Mouse (Mus musculus) embryonic facial prominence, embryonic 13.5 days (tissue): ENCODE results near the gene Casp12. TPM values are rescaled to one million over a fixed set of nuclear protein-coding genes. Genes with fewer than 3 reads are reported as not detected.

Experiments
- ATAC-seq: fragments of 200-750 bp; cut with Nextera tagmentation; 2 replicates; pipeline ENCODE4 v1.8.0; 2017; ENCODE audit warnings: low read depth; ENCODE audit not compliant: insufficient number of reproducible peaks, insufficient read depth, low FRiP score, low TSS enrichment
- H3K27ac ChIP-seq: fragments of 300-500 bp; sonication (generic); 2 replicates; pipeline ENCODE4 v1.5.1; 2015; ENCODE audit warnings: moderate library complexity, mild to moderate bottlenecking, inconsistent platforms
- H3K27me3 ChIP-seq: fragments of 300-500 bp; sonication (generic); 2 replicates; pipeline ENCODE4 v1.6.1; 2015; ENCODE audit warnings: mild to moderate bottlenecking, inconsistent platforms
- H3K36me3 ChIP-seq: fragments of 300-500 bp; sonication (generic); 2 replicates; pipeline ENCODE4 v1.6.1; 2015; ENCODE audit warnings: mild to moderate bottlenecking, inconsistent platforms
- H3K4me1 ChIP-seq: fragments of 300-500 bp; sonication (generic); 2 replicates; pipeline ENCODE4 v1.6.1; 2015; ENCODE audit warnings: inconsistent platforms
- H3K4me2 ChIP-seq: fragments of 300-500 bp; sonication (generic); 2 replicates; pipeline ENCODE4 v1.6.1; 2015; ENCODE audit warnings: moderate library complexity, mild to moderate bottlenecking, inconsistent platforms
- H3K4me3 ChIP-seq: fragments of 300-500 bp; sonication (generic); 2 replicates; pipeline ENCODE4 v1.5.1; 2015; ENCODE audit warnings: mild to moderate bottlenecking, inconsistent platforms
- H3K9ac ChIP-seq: fragments of 300-500 bp; sonication (generic); 2 replicates; pipeline ENCODE4 v1.6.1; 2015; ENCODE audit warnings: mild to moderate bottlenecking, inconsistent platforms
- H3K9me3 ChIP-seq: fragments of 300-500 bp; sonication (generic); 2 replicates; pipeline ENCODE4 v1.6.1; 2016; ENCODE audit warnings: inconsistent platforms
- WGBS: fragments of 180-500 bp; shearing (Covaris S2); methylation state at CpG from one replicate; pipeline ENCODE4 v1.1.7; 2015; ENCODE audit warnings: mixed read lengths; 5-methylcytosine and 5-hydroxymethylcytosine counted together
- polyA plus RNA-seq: library from polyadenylated mRNA; unstranded; fragments of >200 nt; fragmentation: Nextera tagmentation; extraction: Ambion mirVana; gene quantifications from 2 replicates; pipeline ENCODE4 v1.2.1, GENCODE M21; 2015

Casp12 gene
- polyA plus RNA-seq = 0.32 and 0.76 TPM in 2 replicates

GRCm38 (mm10) chr9:5345291-5345898 lies at the start of gene Casp12:
Casp12 (plus strand) TSS chr9:5345430.
- Histone ChIP-seq H3K36me3 (no peaks in the 10 kb centered on the region), H3K4me2 (no peak within 1 kb of the TSS), H3K4me1 (no peaks in the 10 kb centered on the region), H3K4me3 (no peak within 1 kb of the TSS), H3K27ac (no peak within 1 kb of the TSS), H3K9ac (no peak within 1 kb of the TSS), H3K9me3 (no peaks in the 10 kb centered on the region), H3K27me3 (no peaks in the 10 kb centered on the region)
- WGBS = 71% methylated on average over 4 of the region's 4 CpGs
- ATAC-seq = no peak

GRCm38 (mm10) chr9:5296354-5297237 lies 48.6 kb upstream of the Casp12 start:
- no peaks in the 10 kb centered on the region for H3K9me3 ChIP-seq
- ATAC-seq = no peak
- 71% methylated on average over 2 of the region's 2 CpGs for WGBS
- H3K4me1 ChIP-seq = no peaks in the 10 kb centered on the region
- no peak overlapping the region for H3K9ac ChIP-seq
- no peaks in the 10 kb centered on the region for H3K36me3 ChIP-seq
- no peak overlapping the region for H3K4me3 ChIP-seq
- H3K27ac ChIP-seq = no peak overlapping the region
- no peaks in the 10 kb centered on the region for H3K27me3 ChIP-seq
- H3K4me2 ChIP-seq = no peak overlapping the region

GRCm38 (mm10) chr9:5298329-5299131 lies 46.7 kb upstream of the Casp12 start, which contains the start of gene Casp1:
Casp1 (plus strand) TSS chr9:5298517.
- no peak within 1 kb of the TSS for H3K4me2 ChIP-seq
- no peaks in the 10 kb centered on the region for H3K4me1 ChIP-seq
- no peak for ATAC-seq
- 73% methylated on average over 11 of the region's 11 CpGs for WGBS
- H3K9me3 ChIP-seq = no peaks in the 10 kb centered on the region
- no peak within 1 kb of the TSS for H3K4me3 ChIP-seq
- no peaks in the 10 kb centered on the region for H3K36me3 ChIP-seq
- no peak within 1 kb of the TSS for H3K9ac ChIP-seq
- H3K27ac ChIP-seq = no peak within 1 kb of the TSS
- H3K27me3 ChIP-seq = no peaks in the 10 kb centered on the region

- no peak for ATAC-seq
- 69% methylated on average over 2 of the region's 2 CpGs for WGBS
- no peaks in the 10 kb centered on the region for H3K4me1 ChIP-seq
Observed at GRCm38 (mm10) chr9:5299132-5299381, 46.2 kb upstream of the Casp12 start.

GRCm38 (mm10) chr9:5308561-5308960 lies 36.7 kb upstream of the Casp12 start, which contains the start of gene Casp4:
Casp4 (plus strand) TSS chr9:5308828.
- Histone ChIP-seq H3K4me1 (no peaks in the 10 kb centered on the region), H3K4me3 (no peak within 1 kb of the TSS), H3K27ac (no peak within 1 kb of the TSS), H3K9me3 (no peaks in the 10 kb centered on the region), H3K36me3 (no peaks in the 10 kb centered on the region), H3K27me3 (no peaks in the 10 kb centered on the region), H3K4me2 (no peak within 1 kb of the TSS), H3K9ac (no peak within 1 kb of the TSS)
- ATAC-seq = no peak
- 70% methylated on average over 5 of the region's 5 CpGs for WGBS

More at GRCm38 (mm10) chr9:5299132-5299381, 46.2 kb upstream of the Casp12 start:
- H3K4me2 ChIP-seq = no peak overlapping the region
- H3K9me3 ChIP-seq = no peaks in the 10 kb centered on the region
- H3K9ac ChIP-seq = no peak overlapping the region
- no peaks in the 10 kb centered on the region for H3K27me3 ChIP-seq
- H3K27ac ChIP-seq = no peak overlapping the region
- no peaks in the 10 kb centered on the region for H3K36me3 ChIP-seq
- no peak overlapping the region for H3K4me3 ChIP-seq

GRCm38 (mm10) chr9:5310112-5310511 lies 35.1 kb upstream of the Casp12 start:
- no peaks in the 10 kb centered on the region for H3K9me3 ChIP-seq
- no peaks in the 10 kb centered on the region for H3K4me1 ChIP-seq
- ATAC-seq = no peak

GRCm38 (mm10) chr9:5311435-5311834 lies 33.8 kb upstream of the Casp12 start:
- no peaks in the 10 kb centered on the region for H3K27me3 ChIP-seq
- H3K4me3 ChIP-seq = no peak overlapping the region
- no peaks in the 10 kb centered on the region for H3K4me1 ChIP-seq
- H3K27ac ChIP-seq = no peak overlapping the region
- H3K9me3 ChIP-seq = no peaks in the 10 kb centered on the region
- H3K9ac ChIP-seq = no peak overlapping the region
- ATAC-seq = no peak
- H3K4me2 ChIP-seq = no peak overlapping the region
- 62% methylated on average over 4 of the region's 4 CpGs for WGBS
- H3K36me3 ChIP-seq = no peaks in the 10 kb centered on the region

More at GRCm38 (mm10) chr9:5310112-5310511, 35.1 kb upstream of the Casp12 start:
- H3K27me3 ChIP-seq = no peaks in the 10 kb centered on the region
- no peaks in the 10 kb centered on the region for H3K36me3 ChIP-seq
- no peak overlapping the region for H3K4me2 ChIP-seq
- no peak overlapping the region for H3K27ac ChIP-seq
- no peak overlapping the region for H3K4me3 ChIP-seq
- H3K9ac ChIP-seq = no peak overlapping the region

- ATAC-seq = no peak
- Histone ChIP-seq H3K4me2 (no peak overlapping the region), H3K4me3 (no peak overlapping the region), H3K4me1 (no peaks in the 10 kb centered on the region), H3K36me3 (no peaks in the 10 kb centered on the region), H3K27me3 (no peaks in the 10 kb centered on the region), H3K9ac (no peak overlapping the region), H3K27ac (no peak overlapping the region), H3K9me3 (no peaks in the 10 kb centered on the region)
- 76% methylated on average over 3 of the region's 3 CpGs for WGBS
Observed at GRCm38 (mm10) chr9:5328204-5328603, 17.0 kb upstream of the Casp12 start.

GRCm38 (mm10) chr9:5332441-5332840 lies 12.8 kb upstream of the Casp12 start:
- Histone ChIP-seq H3K27ac (no peak overlapping the region), H3K36me3 (no peaks in the 10 kb centered on the region), H3K27me3 (no peaks in the 10 kb centered on the region), H3K4me1 (no peaks in the 10 kb centered on the region), H3K4me3 (no peak overlapping the region), H3K9me3 (no peaks in the 10 kb centered on the region), H3K9ac (no peak overlapping the region), H3K4me2 (no peak overlapping the region)
- no peak for ATAC-seq

GRCm38 (mm10) chr9:5333422-5333821 lies 11.8 kb upstream of the Casp12 start:
- no peak for ATAC-seq
- H3K9me3 ChIP-seq = no peaks in the 10 kb centered on the region
- H3K9ac ChIP-seq = no peak overlapping the region
- H3K36me3 ChIP-seq = no peaks in the 10 kb centered on the region
- no peaks in the 10 kb centered on the region for H3K27me3 ChIP-seq
- H3K4me2 ChIP-seq = no peak overlapping the region
- no peak overlapping the region for H3K4me3 ChIP-seq
- WGBS = 89% methylated on average over 1 of the region's 1 CpGs
- H3K4me1 ChIP-seq = no peaks in the 10 kb centered on the region
- H3K27ac ChIP-seq = no peak overlapping the region

- no peak overlapping the region for H3K9ac ChIP-seq
- no peaks in the 10 kb centered on the region for H3K27me3 ChIP-seq
- no peak overlapping the region for H3K4me2 ChIP-seq
- no peaks in the 10 kb centered on the region for H3K4me1 ChIP-seq
- no peaks in the 10 kb centered on the region for H3K9me3 ChIP-seq
- no peak for ATAC-seq
- 80% methylated on average over 1 of the region's 1 CpGs for WGBS
- H3K4me3 ChIP-seq = no peak overlapping the region
- H3K27ac ChIP-seq = no peak overlapping the region
- no peaks in the 10 kb centered on the region for H3K36me3 ChIP-seq
Observed at GRCm38 (mm10) chr9:5343092-5343491, 2.1 kb upstream of the Casp12 start.
